Mouse (Mus musculus) E14TG2a.4 (cell line): ENCODE measurements around the gene Pdzrn3.

Experiments
- CTCF ChIP-seq: conservative IDR thresholded peaks from 2 replicates; pipeline ENCODE4 v1.5.1; 2014; ENCODE audit warnings: low read length
- POU5F1 ChIP-seq: IDR thresholded peaks from 2 replicates; pipeline ENCODE4 v1.6.1; 2014; ENCODE audit warnings: low read length, borderline replicate concordance

- no peak for TF ChIP-seq CTCF
- no peak for TF ChIP-seq POU5F1
Observed at GRCm38 (mm10) chr6:101351100-101351499, 26.6 kb downstream of the Pdzrn3 start.
